In the genomic region with DNA sequence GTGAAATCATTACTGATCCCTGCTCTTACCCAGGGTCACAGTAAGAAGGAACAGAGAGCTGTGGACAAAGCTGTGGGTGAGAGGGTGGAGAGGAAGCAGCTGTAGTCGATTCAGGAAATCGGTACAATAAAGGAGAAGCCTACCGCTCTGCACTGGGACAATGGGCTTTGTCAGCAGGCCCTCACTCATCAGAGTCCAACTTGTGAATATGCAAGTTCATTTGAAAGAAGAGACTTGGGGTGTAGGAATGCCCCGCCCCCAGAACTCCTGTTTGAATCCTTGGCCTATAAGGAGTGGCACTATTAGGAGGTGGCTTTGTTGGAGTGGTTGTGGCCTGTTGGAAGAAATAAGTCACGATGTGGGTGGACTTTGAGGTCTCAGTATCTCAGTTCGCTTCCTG, we compare ENCODE assay signal across 26 mouse cellular contexts.
A peak's percentile ranks its signal among the peaks of the same experiment; 100 is the strongest.
DNase-seq lines count a peak whose midpoint lies in the region; ATAC-seq lines count a peak whose summit lies in the region.
"Had no signal": no experiment of that assay in that cellular context is flagged by ENCODE, and none has a peak within 500 bp of the region (broad histone marks: within the 10 kb centered on the region; RNA-seq: fewer than 3 reads in every experiment).

No protein-coding gene starts in this region.

- no peak for ATAC-seq in forebrain, embryonic 12.5 days (ENCODE audit: low FRiP score)
- no peak for ATAC-seq in forebrain, embryonic 16.5 days
- ATAC-seq: forebrain, embryonic 14.5 days; hindbrain, embryonic 16.5 days; intestine, embryonic 15.5 days; Patski had no signal

- peak overlapping the region; percentile 26; the same call in 1 of the 2 replicates for H3K27ac ChIP-seq in forebrain, embryonic 12.5 days
- no peak overlapping the region for H3K27ac ChIP-seq in forebrain, embryonic 16.5 days (ENCODE audit: low read length)
- H3K27ac ChIP-seq: forebrain, embryonic 10.5 days; heart, adult 2 months; heart, embryonic 10.5 days; heart, embryonic 13.5 days; hindbrain, embryonic 12.5 days; intestine, embryonic 15.5 days had no signal

- H3K4me3 ChIP-seq in forebrain, embryonic 12.5 days (replicated peaks), result no peak overlapping the region
- no peak overlapping the region for H3K4me3 ChIP-seq in forebrain, embryonic 16.5 days (replicated peaks; ENCODE audit: low read length)
- H3K4me3 ChIP-seq: forebrain, embryonic 10.5 days; heart, adult 2 months; heart, embryonic 10.5 days; heart, embryonic 13.5 days; hindbrain, embryonic 12.5 days; intestine, embryonic 15.5 days had no signal

- H3K9me3 ChIP-seq in forebrain, embryonic 12.5 days, result no peaks in the 10 kb centered on the region
- H3K9me3 ChIP-seq in forebrain, embryonic 16.5 days (ENCODE audit: control insufficient read depth, low read length), result no peaks in the 10 kb centered on the region
- H3K9me3 ChIP-seq: forebrain, embryonic 10.5 days; heart, embryonic 10.5 days; heart, embryonic 13.5 days; hindbrain, embryonic 12.5 days; intestine, embryonic 15.5 days had no signal

- H3K4me1 ChIP-seq in forebrain, embryonic 12.5 days, result peaks cover 6% of the 10 kb centered on the region; the same call in 1 of the 2 replicates
- peaks cover 6% of the 10 kb centered on the region for H3K4me1 ChIP-seq in forebrain, embryonic 16.5 days (replicated peaks; ENCODE audit: control insufficient read depth, insufficient read depth, low read length)
- H3K4me1 ChIP-seq: heart, embryonic 13.5 days; intestine, embryonic 15.5 days had no signal

- DNase-seq in ES-CJ7 (ENCODE audit: low read depth, low spot score) (peak; percentile 85), WW6 (ENCODE audit: low read depth, low spot score) (peak; percentile 40)
- no peak for DNase-seq in thymus, postnatal 4 days
- no peak for DNase-seq in ovary, postnatal 36 days (ENCODE audit: low spot score)
- DNase-seq: adrenal gland, postnatal 10 days; adrenal gland, postnatal 36 days; cerebellum, adult 18-20 months; cerebellum, adult 9-10 months; cerebellum, postnatal 14 days; gastrocnemius, postnatal 10 days; gastrocnemius, postnatal 36 days; heart, adult 2 months; heart, postnatal 14 days; heart, postnatal 4 days; kidney, adult 11 months had no signal

- H3K27me3 ChIP-seq in forebrain, embryonic 12.5 days, result no peaks in the 10 kb centered on the region
- no peaks in the 10 kb centered on the region for H3K27me3 ChIP-seq in forebrain, embryonic 16.5 days (replicated peaks; ENCODE audit: control insufficient read depth, insufficient read depth, low read length)
- H3K27me3 ChIP-seq: hindbrain, embryonic 12.5 days; intestine, embryonic 15.5 days had no signal

- H3K36me3 ChIP-seq in forebrain, embryonic 12.5 days (replicated peaks), result no peaks in the 10 kb centered on the region
- H3K36me3 ChIP-seq in forebrain, embryonic 16.5 days (ENCODE audit: control insufficient read depth, insufficient read depth), result no peaks in the 10 kb centered on the region
- H3K36me3 ChIP-seq: forebrain, embryonic 10.5 days; G1E; heart, embryonic 10.5 days; heart, embryonic 13.5 days; hindbrain, embryonic 12.5 days; intestine, embryonic 15.5 days had no signal

- H3K9ac ChIP-seq in forebrain, embryonic 12.5 days, result no peak overlapping the region
- H3K9ac ChIP-seq in forebrain, embryonic 16.5 days (replicated peaks; ENCODE audit: low read depth, low read length), result no peak overlapping the region
- H3K9ac ChIP-seq: heart, embryonic 13.5 days; hindbrain, embryonic 12.5 days; intestine, embryonic 15.5 days had no signal

- WGBS in forebrain, embryonic 12.5 days, result 63% methylated on average over 6 of the region's 6 CpGs
- WGBS in forebrain, embryonic 16.5 days, result 55% methylated on average over 6 of the region's 6 CpGs

- no peak overlapping the region for H3K4me2 ChIP-seq in forebrain, embryonic 12.5 days
- no peak overlapping the region for H3K4me2 ChIP-seq in forebrain, embryonic 16.5 days (ENCODE audit: low read length)
- H3K4me2 ChIP-seq: heart, embryonic 13.5 days; hindbrain, embryonic 12.5 days; intestine, embryonic 15.5 days had no signal

Comparison
In these comparisons a context has a peak if more than half of its experiments do, and no peak if none do; other contexts are left out.
1. DNase-seq: peak in ES-CJ7 (single experiment) and WW6 (single experiment); none in thymus, postnatal 4 days (single experiment) and ovary, postnatal 36 days (single experiment).